Mouse (Mus musculus) thymus, postnatal 0 days (tissue): ENCODE measurements around the gene Egfr. TPM values are rescaled to one million over a fixed set of nuclear protein-coding genes. Genes with fewer than 3 reads are reported as not detected.
A peak's percentile ranks its signal among the peaks of the same experiment; 100 is the strongest.

Experiments used
- DNase-seq: peaks from one replicate; pipeline ENCODE4 v3.0.0-alpha.2; 2015; ENCODE audit warnings: low spot score
- polyA plus RNA-seq: library from polyadenylated mRNA; unstranded; fragments of >200 nt; fragmentation: Nextera tagmentation; extraction: Ambion mirVana; gene quantifications from 2 replicates; pipeline ENCODE4 v1.2.1, GENCODE M21; 2015

Gene Egfr
- polyA plus RNA-seq, 1 experiment from 2014 or later = 4.2 TPM

GRCm38 (mm10) chr11:16823830-16824545 is 72.0 kb downstream of the Egfr start:
- DNase-seq = no peak

- DNase-seq = no peak
Measured at GRCm38 (mm10) chr11:16829468-16829867, 77.5 kb downstream of the Egfr start.

- no peak for DNase-seq
Measured at GRCm38 (mm10) chr11:16830531-16831227, 78.7 kb downstream of the Egfr start.

GRCm38 (mm10) chr11:16831974-16832464 is 80.0 kb downstream of the Egfr start:
- no peak for DNase-seq

GRCm38 (mm10) chr11:16838772-16839171 is 86.8 kb downstream of the Egfr start:
- no peak for DNase-seq

- DNase-seq = no peak
Measured at GRCm38 (mm10) chr11:16842924-16843323, 90.9 kb downstream of the Egfr start.

GRCm38 (mm10) chr11:16843889-16844568 is 92.0 kb downstream of the Egfr start:
- no peak for DNase-seq

GRCm38 (mm10) chr11:16848881-16849280 is 96.9 kb downstream of the Egfr start:
- no peak for DNase-seq

- no peak for DNase-seq
Measured at GRCm38 (mm10) chr11:16851361-16851760, 99.4 kb downstream of the Egfr start.

GRCm38 (mm10) chr11:16854111-16854510 is 102.1 kb downstream of the Egfr start:
- no peak for DNase-seq

GRCm38 (mm10) chr11:16857346-16857745 is 105.3 kb downstream of the Egfr start:
- DNase-seq = no peak

GRCm38 (mm10) chr11:16861037-16861436 is 109.0 kb downstream of the Egfr start:
- no peak for DNase-seq

- DNase-seq = no peak
Measured at GRCm38 (mm10) chr11:16863547-16863946, 111.5 kb downstream of the Egfr start.

- DNase-seq = no peak
Measured at GRCm38 (mm10) chr11:16864980-16865561, 113.1 kb downstream of the Egfr start.

GRCm38 (mm10) chr11:16868051-16868450 is 116.0 kb downstream of the Egfr start:
- DNase-seq = no peak

- DNase-seq = no peak
Measured at GRCm38 (mm10) chr11:16869506-16869905, 117.5 kb downstream of the Egfr start.

GRCm38 (mm10) chr11:16871120-16871519 is 119.1 kb downstream of the Egfr start:
- peak; percentile 43 for DNase-seq

- no peak for DNase-seq
Measured at GRCm38 (mm10) chr11:16877676-16878378, 125.8 kb downstream of the Egfr start.

GRCm38 (mm10) chr11:16881932-16882331 is 129.9 kb downstream of the Egfr start:
- DNase-seq = no peak

- no peak for DNase-seq
Measured at GRCm38 (mm10) chr11:16886152-16886551, 134.1 kb downstream of the Egfr start.

- DNase-seq = no peak
Measured at GRCm38 (mm10) chr11:16888086-16888485, 136.1 kb downstream of the Egfr start.
